Mouse (Mus musculus) thymus, adult 18-20 months (tissue): ENCODE measurements around the gene Slc25a26.

ENCODE experiments used
- DNase-seq, 2 experiments: peaks; one replicate each; pipeline ENCODE4 v3.0.0; 2022; ENCODE audit warnings: mixed read lengths in 2 of 2

Slc25a26 gene

DNA sequence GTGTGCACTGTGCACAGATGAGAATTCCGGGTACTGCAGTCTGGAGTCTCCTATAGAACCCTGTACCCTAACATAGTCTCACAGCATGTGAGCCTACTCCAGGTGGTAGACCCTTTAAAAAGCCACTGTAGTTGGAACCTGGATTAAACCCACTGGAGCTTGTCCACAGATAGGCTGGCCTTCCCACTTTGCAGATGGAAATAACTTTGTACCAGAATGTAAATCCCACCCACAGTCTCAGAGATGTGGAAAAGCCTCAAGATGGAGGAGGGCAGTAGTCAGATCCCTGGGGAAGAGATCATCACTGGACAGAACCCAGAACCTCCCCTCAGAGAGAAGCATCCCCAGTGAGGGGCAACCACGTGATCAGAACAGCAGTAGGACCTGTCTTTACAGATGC, 143.9 kb downstream of the Slc25a26 start:
- no peak for DNase-seq

DNA sequence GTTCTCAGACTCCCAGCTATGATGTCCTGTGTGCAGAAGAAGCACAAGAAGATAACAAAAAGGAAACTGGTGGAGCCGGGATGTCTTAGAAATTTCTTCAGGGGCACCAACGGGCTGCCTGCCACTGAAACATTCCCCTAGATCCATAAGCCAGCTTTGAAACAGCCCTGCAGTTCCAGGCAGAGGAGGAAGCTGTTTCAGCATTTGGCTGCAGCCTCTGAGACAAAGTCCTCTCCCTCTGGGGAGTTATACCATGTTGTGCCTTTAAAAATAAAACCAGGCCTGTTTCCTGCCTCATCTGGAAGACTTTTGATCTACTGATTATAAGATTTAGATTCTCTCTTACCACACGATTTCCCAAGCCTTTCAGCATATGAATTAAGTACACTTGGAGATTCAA, 144.5 kb downstream of the Slc25a26 start:
- no peak for DNase-seq

DNA sequence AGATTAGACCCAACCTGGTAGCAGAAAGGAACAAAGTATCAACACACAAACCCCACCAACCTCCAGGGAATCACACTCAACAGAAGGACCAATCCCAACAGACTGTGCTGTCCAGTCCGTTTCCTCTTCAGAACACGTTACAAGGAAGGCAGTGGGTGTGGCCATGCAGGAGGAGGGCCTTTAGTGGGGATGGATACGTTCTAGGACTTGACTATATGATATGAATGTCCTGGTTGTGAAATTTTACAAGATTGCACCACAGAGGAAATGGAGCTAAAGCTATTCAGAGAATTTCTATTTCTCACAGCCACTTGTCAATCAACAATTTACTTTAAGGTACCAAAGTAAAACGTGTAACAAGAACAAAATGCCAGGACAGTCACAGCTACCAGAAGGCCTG, 145.6 kb downstream of the Slc25a26 start:
- DNase-seq = no peak

DNA sequence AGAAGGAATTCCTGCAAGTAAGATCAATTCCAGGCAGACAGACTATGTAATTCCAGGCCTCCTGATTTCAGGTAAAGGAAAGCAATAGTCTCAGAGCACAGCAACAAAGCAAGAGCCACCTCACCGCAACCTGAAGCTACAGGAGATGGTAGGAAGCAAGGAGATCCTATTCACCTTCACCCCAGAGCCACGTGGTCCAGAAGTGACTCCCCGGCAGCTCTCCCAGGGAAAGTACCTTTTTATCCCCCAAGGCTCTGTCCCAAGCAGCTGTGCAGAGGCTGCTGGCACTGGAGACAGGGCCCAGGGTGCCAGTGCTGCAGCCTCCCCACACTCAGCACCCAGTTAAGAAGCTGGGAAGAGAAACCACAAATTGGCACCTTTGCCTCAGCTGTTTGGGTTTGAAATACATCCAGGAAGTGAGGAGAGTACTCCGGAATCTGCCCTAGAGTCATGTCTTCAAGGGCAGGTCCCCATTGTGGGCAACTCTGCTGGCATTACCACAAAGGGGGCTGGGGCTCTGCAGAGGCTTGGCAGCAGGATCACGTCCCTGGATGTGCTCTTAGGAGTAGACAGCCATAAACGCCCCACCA, 146.2 kb downstream of the Slc25a26 start:
- no peak for DNase-seq

DNA sequence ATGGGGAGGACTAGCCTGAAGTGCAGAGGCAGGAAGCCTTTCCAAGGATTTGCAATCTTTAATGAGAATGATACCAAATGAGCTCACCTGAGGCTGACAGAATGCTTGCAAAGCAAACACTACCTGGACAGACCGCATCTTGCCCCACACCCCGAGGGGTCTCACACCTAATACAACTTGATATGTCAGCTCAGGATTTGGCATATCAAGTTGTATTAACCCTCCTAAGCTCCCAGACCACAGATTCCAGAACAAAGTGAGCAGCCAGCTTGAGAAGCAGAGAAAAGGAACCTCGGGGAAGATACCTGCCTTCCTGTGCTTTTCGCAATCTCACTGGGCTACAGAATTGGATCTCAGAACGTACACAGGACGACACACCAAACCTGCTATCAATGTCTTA, 146.8 kb downstream of the Slc25a26 start:
- DNase-seq = no peak

DNA sequence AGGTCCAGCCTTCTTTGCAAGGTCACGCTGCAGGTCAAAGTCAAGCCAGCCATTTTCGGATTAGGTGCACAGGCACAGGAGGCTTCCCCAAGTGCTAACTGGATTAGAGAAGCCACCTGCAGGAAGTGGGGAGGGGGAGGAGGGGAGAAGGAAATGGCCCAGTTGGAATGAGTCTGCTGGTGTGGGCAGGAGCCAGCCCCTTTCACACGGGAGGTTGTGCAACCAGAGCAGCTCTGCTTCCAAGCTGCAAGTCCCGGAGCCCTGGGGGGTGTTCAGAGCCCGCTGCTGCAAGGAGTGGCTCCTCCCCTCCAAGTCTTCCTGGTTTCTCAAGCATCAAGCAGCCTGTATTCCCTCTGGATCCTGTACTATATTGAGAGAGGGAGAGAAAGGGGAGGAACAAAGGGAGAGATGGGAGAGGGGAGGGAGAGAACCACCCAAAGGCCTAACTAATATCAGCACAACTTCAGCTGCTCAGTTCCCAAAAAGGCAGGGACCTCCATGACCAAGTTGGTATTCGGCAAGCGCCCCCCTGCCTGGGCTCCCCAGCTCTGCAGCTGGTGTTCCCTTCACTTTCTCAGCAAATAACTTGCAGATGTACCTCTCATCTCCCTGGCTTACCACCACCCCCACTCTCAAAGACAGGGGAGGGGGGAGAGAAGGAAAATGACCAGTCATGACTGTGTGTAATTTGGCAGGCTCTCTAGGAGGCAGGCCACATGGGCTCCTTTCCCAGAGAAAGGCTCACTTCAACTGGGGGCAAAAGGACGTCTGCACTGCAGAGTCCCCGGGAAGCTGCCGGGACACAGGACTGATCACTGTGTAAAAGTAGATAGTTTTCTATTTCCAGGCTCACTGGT, 147.7 kb downstream of the Slc25a26 start:
- DNase-seq = peak; percentile 75 to 83

DNA sequence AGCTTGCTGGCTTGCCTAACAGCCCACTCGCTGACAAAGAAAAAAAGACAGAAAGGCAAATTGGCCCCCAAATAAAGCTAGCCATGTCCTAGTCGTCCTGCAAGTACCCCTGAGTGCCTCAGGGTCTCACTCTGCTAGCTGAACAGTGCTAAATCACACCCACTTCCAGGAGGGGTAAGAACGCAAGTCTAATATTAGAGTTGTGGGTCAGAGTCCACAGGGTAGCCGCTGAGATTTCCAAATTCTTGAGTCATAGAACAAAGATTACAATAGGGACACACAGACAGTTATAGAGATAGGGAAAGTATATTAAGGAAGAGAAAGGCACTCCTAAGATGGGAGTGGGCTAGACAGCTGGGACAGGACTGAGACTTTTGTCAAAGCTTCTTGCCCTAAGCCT, 148.4 kb downstream of the Slc25a26 start:
- no peak for DNase-seq

DNA sequence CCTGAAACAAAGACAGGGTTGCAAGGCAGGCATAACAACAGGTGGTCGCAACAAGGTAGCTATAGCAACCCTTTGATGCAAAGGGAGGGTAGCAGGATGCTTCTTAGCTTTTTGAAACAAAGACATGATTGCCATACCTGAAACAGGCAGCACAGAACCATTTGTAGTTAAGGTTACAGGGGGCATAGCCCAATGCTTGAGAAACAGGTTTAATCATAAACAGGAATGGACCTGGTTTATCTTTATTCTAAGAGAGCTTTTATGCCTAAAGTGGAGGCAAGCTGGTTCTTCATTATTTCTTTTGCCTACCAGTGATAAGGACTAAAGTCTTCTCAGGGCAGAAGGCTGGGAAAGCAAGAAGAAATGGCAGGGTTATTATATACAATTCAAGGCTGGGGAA, 149.5 kb downstream of the Slc25a26 start:
- no peak for DNase-seq

DNA sequence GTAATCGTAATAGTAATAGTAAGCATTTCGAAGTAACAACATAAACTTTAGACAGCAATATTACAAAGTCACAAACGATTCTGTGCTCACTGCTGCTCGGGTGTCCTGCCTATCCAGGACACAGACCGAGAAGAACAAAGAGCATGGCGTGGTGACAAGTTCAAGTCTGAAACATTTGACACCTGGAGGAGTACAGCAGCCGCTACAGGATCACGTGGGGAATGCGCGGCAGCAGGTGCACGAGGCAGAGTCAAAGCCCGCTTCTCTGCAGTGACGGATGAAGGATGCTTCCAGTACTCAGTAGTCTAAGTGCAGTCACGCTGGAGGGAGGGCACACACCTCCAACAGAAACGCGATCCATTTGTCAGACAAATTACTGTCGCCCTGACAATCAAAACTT, 151.4 kb downstream of the Slc25a26 start:
- DNase-seq = peak; percentile 45 to 65

GRCm38 (mm10) chr6:94652659-94653213, 152.6 kb downstream of the Slc25a26 start:
- no peak for DNase-seq

DNA sequence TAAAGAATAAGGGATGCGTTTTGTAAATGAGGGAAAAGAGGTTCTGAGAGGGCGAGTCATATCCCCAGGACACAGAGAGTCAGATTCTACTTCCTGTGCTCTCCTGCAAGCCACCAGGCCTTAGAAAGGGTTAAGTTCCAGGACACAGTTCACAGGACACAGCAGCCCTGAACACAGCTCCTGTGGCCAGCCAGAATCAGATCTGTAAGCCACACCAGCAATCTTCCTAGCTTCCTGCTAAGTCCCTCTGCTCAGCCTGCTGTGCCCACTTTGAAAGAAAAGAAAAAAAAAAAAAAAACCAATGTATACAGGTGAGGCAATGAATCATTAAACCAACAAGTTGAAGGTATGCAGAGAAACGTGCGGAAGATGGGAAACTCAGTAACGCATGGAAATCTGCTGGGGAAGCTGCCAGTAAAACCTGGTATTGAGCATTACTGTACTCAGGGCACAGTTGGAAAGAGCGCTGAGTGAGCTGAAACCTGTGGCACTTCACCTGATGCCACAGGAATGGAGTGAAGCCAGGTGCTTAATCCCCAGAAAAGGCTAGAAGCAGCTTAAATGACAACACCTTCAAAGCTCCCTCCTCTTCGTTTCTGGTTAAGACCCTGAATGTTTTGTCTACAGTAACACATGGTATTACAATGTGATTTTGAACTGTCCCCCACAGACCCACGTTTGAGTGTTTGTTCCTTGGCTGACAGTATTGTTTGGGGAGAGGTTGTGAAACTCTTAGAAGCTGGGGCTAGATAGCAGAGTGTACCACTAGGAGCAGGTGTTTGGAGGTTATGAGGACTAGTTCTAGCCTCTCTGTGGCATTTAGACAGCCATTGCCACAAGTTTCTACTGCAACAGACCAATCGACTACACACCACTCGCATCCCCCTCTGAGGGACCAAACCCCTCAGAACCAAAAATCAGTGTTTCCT, 153.5 kb downstream of the Slc25a26 start:
- no peak for DNase-seq
